Mouse (Mus musculus) E14TG2a.4 (cell line): ENCODE measurements around the gene Ubxn2a.

Experiments
- H3K27me3 ChIP-seq: 2 replicates; pipeline ENCODE4 v1.6.1; 2014; ENCODE audit warnings: low read length, control low read depth; ENCODE audit not compliant: insufficient read depth
- H3K36me3 ChIP-seq: 2 replicates; pipeline ENCODE4 v1.6.1; 2014; ENCODE audit warnings: low read length, control low read depth; ENCODE audit not compliant: insufficient read depth
- H3K4me1 ChIP-seq: replicated peaks from 2 replicates; pipeline ENCODE4 v1.6.1; 2014; ENCODE audit warnings: low read depth, low read length, control low read depth
- H3K4me3 ChIP-seq: replicated peaks from 2 replicates; pipeline ENCODE4 v1.5.1; 2014; ENCODE audit warnings: mild to moderate bottlenecking, low read length
- H3K9me3 ChIP-seq: 2 replicates; pipeline ENCODE4 v1.6.1; 2014; ENCODE audit warnings: low read length, control low read depth
- CTCF ChIP-seq: conservative IDR thresholded peaks from 2 replicates; pipeline ENCODE4 v1.5.1; 2014; ENCODE audit warnings: low read length
- NANOG ChIP-seq: IDR thresholded peaks from 2 replicates; pipeline ENCODE4 v1.6.1; 2014; ENCODE audit warnings: borderline replicate concordance, low read length, mixed read lengths
- POU5F1 ChIP-seq: IDR thresholded peaks from 2 replicates; pipeline ENCODE4 v1.6.1; 2014; ENCODE audit warnings: low read length, borderline replicate concordance

Gene Ubxn2a

GRCm38 (mm10) chr12:4873531-4873930 lies 34.0 kb downstream of the Ubxn2a start:
- TF ChIP-seq POU5F1 (no peak), CTCF (no peak), NANOG (no peak)
- peaks cover 9% of the 10 kb centered on the region; the same call in 1 of the 2 replicates for H3K36me3 ChIP-seq
- H3K9me3 ChIP-seq = no peaks in the 10 kb centered on the region
- H3K27me3 ChIP-seq = peaks cover 37% of the 10 kb centered on the region
- H3K4me3 ChIP-seq = peak overlapping the region; percentile 65
- H3K4me1 ChIP-seq = peaks cover 32% of the 10 kb centered on the region

GRCm38 (mm10) chr12:4872983-4873477 lies 34.5 kb downstream of the Ubxn2a start:
- Histone ChIP-seq H3K27me3 (peaks cover 37% of the 10 kb centered on the region), H3K9me3 (no peaks in the 10 kb centered on the region), H3K4me1 (peaks cover 29% of the 10 kb centered on the region), H3K4me3 (no peak overlapping the region), H3K36me3 (peaks cover 9% of the 10 kb centered on the region; the same call in 1 of the 2 replicates)
- TF ChIP-seq NANOG (no peak), POU5F1 (no peak), CTCF (no peak)

- TF ChIP-seq CTCF = no peak
- no peak for TF ChIP-seq POU5F1
- no peak for TF ChIP-seq NANOG
- Histone ChIP-seq H3K4me3 (no peak overlapping the region), H3K27me3 (peaks cover 37% of the 10 kb centered on the region), H3K36me3 (peaks cover 9% of the 10 kb centered on the region; the same call in 1 of the 2 replicates), H3K9me3 (no peaks in the 10 kb centered on the region), H3K4me1 (peaks cover 35% of the 10 kb centered on the region)
These were observed 35.2 kb downstream of the Ubxn2a start for GRCm38 (mm10) chr12:4872273-4872672.

GRCm38 (mm10) chr12:4871260-4871659 lies 36.2 kb downstream of the Ubxn2a start:
- Histone ChIP-seq H3K36me3 (peaks cover 2% of the 10 kb centered on the region; the same call in 1 of the 2 replicates), H3K27me3 (peaks cover 37% of the 10 kb centered on the region), H3K9me3 (no peaks in the 10 kb centered on the region), H3K4me3 (no peak overlapping the region), H3K4me1 (peaks cover 35% of the 10 kb centered on the region)
- no peak for TF ChIP-seq NANOG

- TF ChIP-seq CTCF (no peak), POU5F1 (no peak), NANOG (no peak)
- H3K36me3 ChIP-seq = no peaks in the 10 kb centered on the region; the same call in 1 of the 2 replicates
These were observed 38.6 kb downstream of the Ubxn2a start for GRCm38 (mm10) chr12:4868924-4869323.

DNA sequence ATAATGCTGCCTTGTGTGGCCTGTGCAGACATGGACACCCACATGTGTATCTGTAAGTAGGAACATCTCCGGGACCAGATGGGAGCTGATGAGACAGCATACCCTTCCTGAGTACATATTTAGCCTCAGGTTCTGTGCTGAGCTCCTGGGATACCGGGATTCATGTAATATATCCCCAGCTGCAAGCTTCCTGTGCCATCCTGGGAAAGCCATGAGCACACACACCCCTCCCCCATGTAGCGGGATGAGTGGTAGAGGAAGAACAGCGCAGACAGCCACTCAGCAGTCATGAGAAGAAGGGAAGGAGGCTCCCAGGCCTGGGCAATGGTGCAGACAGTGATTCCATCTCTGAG lies 43.2 kb downstream of the Ubxn2a start:
- Histone ChIP-seq H3K27me3 (0 out of 2 replicates have a peak, but pooled peaks cover 6% of the 10 kb centered on the region), H3K36me3 (no peaks in the 10 kb centered on the region; the same call in 1 of the 2 replicates), H3K9me3 (peaks cover 3% of the 10 kb centered on the region; the same call in 1 of the 2 replicates), H3K4me1 (peaks cover 38% of the 10 kb centered on the region), H3K4me3 (no peak overlapping the region)
- no peak for TF ChIP-seq NANOG
- TF ChIP-seq CTCF = no peak
- no peak for TF ChIP-seq POU5F1

More at GRCm38 (mm10) chr12:4868924-4869323, 38.6 kb downstream of the Ubxn2a start:
- Histone ChIP-seq H3K27me3 (peaks cover 29% of the 10 kb centered on the region), H3K4me3 (no peak overlapping the region), H3K9me3 (no peaks in the 10 kb centered on the region), H3K4me1 (peaks cover 21% of the 10 kb centered on the region)

DNA sequence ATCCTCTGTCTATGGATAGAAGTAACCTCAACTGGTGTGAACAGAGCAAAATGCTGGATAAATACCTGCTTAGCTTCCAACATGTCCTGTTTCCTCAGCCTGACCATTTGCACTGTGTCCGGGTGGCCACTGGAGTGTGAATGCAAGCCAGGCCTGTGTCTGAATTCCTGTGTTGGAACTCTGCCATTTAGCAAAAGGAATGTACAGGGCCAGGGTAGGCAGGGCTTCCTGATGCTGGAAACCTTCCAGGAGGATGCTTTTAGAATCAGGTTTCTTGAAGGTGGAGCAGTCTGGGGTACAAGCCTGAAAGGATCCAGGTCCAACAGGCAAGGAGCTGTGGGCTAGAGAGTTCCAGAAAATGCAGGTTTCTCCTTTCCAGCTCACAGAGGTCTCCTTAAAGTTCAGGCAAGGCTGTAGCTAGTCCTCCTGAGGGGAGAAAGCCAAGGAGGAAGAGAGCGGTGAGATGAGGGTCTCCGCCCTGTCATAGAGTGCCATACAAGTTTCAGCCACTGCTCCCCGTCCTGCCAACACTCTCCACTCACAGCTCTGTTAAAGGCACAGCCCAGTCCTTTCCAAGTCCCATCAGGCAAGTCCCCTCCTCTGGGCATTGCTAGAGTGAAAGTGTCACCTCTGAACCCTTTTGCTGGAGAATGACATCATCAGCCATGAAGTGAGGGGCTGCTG lies 43.7 kb downstream of the Ubxn2a start:
- 0 out of 2 replicates have a peak, but pooled peaks cover 1% of the 10 kb centered on the region for H3K27me3 ChIP-seq
- H3K4me3 ChIP-seq = no peak overlapping the region
- TF ChIP-seq NANOG (no peak), POU5F1 (no peak), CTCF (no peak)
- no peaks in the 10 kb centered on the region; the same call in 1 of the 2 replicates for H3K36me3 ChIP-seq
- H3K9me3 ChIP-seq = peaks cover 3% of the 10 kb centered on the region; the same call in 1 of the 2 replicates
- peaks cover 41% of the 10 kb centered on the region for H3K4me1 ChIP-seq

DNA sequence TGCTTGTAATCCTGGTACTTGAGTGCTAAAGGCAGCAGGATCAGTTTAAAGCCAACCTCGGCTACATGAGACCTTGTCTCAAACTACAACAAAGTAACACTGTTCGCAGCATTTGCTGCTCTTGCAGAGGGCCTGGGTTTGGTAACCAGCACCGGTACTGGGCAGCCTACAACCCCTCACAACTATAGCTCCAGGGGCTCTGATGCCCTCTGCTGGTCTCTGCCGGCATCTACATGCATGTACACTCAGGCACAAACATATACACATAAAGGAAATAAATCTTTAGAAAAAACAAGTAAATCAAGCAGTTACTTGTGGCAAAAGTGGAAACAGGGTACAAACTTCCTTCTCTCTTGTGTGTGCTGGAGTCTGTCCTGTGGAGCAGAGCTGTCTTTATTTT lies 44.8 kb downstream of the Ubxn2a start:
- H3K9me3 ChIP-seq = peaks cover 3% of the 10 kb centered on the region; the same call in 1 of the 2 replicates
- peaks cover 4% of the 10 kb centered on the region for H3K36me3 ChIP-seq
- H3K4me3 ChIP-seq = no peak overlapping the region
- H3K4me1 ChIP-seq = peaks cover 45% of the 10 kb centered on the region
- H3K27me3 ChIP-seq = no peaks in the 10 kb centered on the region
- TF ChIP-seq POU5F1 (no peak), CTCF (peak; percentile 94), NANOG (no peak)
